Mouse (Mus musculus): Measurements from ENCODE around the gene Rasgef1b.

The Rasgef1b gene

GRCm38 (mm10) chr5:99183637-99184036 lies 545.2 kb downstream of the Rasgef1b start:
- no peak for DNase-seq

GRCm38 (mm10) chr5:99174608-99175385 lies 554.1 kb downstream of the Rasgef1b start:
- DNase-seq: no peak

GRCm38 (mm10) chr5:99169836-99170235 lies 559.0 kb downstream of the Rasgef1b start:
- DNase-seq: no peak

GRCm38 (mm10) chr5:99167767-99168166 lies 561.1 kb downstream of the Rasgef1b start:
- DNase-seq: no peak
